Mouse (Mus musculus) megakaryocyte-erythroid progenitor cell, adult 5-6 weeks (primary cell): ENCODE measurements at regions not wholly inside any gene's neighbourhood (a gene's known extent, or its start where the extent isn't known, plus 50 kb on each side); places are given as distances from the start of the nearest gene placed in this dataset.

Source experiments
- ATAC-seq: replicated peaks from 2 replicates; pipeline ENCODE4 v1.8.0; 2016; ENCODE audit warnings: mild to moderate bottlenecking, inconsistent platforms; ENCODE audit not compliant: severe bottlenecking, poor library complexity, low FRiP score, low TSS enrichment

DNA sequence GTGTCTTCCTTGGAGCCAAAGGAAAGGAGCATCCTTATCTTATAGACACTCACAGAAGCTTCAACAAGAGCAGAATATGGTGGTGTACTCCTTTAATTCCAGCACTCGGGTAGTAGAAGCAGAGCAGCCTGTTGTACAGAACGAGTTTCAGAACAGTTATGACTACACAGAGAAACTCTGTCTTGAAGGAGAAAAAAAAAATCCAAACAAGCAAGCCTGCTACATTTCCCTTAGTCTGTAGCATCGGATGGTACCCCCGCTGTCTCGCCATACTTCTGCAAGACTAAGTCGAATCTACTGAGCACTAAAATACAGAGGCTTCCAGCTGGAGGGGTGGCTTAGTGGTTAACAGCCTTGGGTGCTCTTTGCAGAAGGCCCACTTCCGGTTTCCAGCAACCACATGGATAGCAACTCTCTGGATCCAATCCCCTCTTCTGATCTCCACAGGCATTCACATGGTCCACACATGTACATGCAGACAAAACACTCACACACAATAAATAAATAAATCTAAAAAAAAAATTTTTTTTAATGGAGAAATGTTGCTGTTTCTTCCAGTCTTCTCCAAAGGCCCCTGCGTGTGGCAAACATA lies 144.6 kb upstream of the Jmjd1c start:
- ATAC-seq: no peak

DNA sequence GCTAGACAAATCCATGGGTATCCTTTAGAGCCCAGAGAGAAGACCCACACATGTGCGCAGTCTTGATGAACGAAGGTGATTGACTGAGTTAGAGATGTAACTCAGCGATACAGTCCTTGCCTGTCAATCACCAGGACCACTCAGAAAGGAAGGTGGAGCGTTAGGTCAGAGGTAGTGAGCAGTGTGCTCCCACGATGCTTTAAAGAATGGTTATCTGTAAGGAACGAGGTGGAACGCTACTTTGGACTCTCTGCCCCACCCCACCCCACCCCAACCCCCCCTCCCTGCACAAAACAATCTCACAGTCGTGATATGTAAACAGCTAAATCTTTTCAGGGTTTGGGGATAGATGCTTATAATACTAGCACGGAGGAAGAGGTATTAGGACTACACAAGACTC lies 144.0 kb upstream of the Jmjd1c start:
- no peak for ATAC-seq

DNA sequence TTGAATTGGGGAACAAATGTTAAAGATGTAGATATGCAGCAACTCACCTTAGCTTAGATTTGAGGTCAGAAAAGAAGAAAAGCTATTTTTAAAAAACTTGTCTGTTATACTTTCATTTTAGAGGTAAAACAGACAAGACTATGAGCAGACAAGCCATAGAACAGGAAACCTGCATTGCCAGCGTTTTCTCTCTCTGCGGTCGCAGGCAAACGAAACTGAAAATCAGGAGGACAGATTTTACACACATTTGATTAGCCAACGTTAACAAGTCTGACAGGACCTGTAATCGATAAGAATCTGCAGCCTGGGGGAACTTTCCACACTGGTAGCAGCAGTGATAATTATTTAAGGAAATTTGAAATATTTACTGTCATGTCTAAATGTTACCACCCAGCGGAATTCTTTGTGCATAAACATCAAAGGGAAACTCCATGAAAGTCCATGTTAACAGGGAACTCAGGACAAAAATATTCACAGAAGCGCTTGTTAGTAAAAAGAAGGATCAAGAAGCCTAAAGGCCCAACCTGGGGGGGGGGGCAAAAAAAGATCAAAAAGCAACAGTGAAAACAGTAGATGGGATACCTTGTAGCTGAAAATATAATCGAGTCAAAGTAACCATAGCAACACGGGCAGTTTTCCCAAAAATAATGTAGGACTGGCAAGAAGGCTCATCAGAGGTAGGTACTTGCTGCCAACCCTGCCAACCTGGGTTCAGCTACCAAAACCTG lies 142.5 kb upstream of the Jmjd1c start:
- ATAC-seq: no peak

DNA sequence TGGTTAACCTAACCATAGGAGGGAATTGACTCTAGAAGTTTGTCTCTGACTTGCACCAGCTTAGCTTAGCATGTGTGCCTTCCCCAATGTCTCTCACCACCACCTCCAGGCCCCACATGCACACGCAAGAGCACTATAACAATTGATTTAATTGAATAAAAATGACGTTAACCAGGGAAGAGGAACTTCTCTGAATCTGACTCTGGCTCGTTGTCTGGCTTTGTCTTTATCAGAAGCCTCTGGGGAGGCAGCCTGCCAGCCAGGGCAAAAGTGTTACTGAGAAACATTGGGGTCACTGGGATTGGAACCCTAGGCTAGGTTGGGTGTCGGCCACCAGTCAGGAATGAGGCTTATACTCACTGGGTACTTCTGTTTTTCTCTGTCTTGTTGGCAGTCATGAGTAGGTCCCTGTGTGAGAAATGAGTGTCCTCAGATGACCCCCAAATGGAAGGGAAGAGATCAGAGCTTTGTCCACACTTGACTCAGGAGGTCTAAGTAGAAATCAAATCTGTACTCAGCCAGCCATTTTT lies 141.9 kb upstream of the Jmjd1c start:
- ATAC-seq: 0 out of 2 replicates have a peak, but pooled peaks have one; percentile 30

DNA sequence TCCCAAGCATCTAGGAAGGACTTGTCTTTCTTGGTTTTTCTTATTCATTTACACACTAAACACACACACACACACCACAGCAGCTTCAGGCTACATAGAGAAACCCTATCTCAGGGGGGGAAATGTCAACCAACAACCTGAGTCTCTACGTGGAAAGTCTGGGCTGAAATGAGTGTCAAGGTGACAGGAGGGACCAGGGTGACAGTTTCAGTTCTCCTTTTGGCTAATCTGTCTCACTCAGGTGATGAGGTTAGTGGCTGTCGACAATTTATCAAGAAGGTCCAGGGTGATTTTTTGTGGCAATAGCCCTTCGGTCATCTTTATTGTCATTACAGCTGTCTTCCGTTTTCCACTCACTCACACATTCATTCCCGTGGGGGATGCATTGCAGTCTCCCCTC lies 140.5 kb upstream of the Jmjd1c start:
- no peak for ATAC-seq

DNA sequence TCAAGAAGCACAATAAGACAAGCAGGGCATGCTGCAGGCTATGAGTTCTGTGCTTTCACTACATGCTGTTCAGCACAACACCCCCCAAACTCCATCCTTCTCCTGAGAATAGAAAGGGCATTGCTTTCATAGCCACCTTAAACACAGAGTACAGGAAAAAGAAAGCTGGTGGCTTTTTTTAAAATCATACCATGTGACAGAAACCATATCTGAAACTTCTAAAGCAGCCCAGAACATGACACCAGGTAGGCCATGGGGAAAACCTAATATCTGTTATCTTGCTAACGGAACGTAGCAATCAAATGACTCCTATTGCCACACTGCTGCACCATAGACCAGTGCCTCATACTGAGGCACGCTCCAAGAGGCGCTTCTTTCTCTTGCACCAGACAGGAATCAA lies 139.3 kb upstream of the Jmjd1c start:
- ATAC-seq: no peak

DNA sequence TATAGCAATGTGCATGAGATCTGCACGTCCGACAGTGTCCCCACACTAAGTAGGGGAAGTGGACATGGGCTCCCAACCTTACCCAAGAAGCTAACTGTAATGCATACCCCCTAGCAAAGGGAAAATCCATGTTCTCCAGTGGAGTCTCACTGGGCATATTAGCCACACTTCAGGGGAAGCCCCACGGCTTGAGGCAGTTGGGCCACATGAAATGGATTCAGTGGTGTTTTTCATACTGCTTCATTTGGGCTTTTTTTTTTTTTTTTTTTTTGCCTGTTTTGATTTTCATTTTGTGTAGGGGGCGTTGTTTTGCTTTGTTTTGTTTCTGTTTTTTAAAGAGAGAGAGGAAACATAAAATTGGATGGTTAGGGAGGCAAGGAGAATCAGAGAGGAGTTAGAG lies 138.6 kb upstream of the Jmjd1c start:
- ATAC-seq: no peak
